Mouse (Mus musculus) cerebellum, adult 8-10 months (tissue): ENCODE measurements at regions not wholly inside any gene's neighbourhood (a gene's known extent, or its start where the extent isn't known, plus 50 kb on each side); places are given as distances from the start of the nearest gene placed in this dataset.
"Not testable (repeated sequence)": the region's sequence is repeated elsewhere in the genome, so short reads cannot be mapped to it uniquely, and the experiment has no call there.

ENCODE experiments used
- DNase-seq: peaks from one replicate; pipeline ENCODE4 v3.0.0; 2022

GRCm38 (mm10) chr17:47269053-47269891 lies 99.4 kb upstream of the Mrps10 start:
- no peak for DNase-seq

- DNase-seq = no peak
These were observed 100.8 kb upstream of the Mrps10 start for GRCm38 (mm10) chr17:47267843-47268242.

- DNase-seq = no peak
These were observed 101.6 kb upstream of the Mrps10 start for GRCm38 (mm10) chr17:47267076-47267475.

- DNase-seq = no peak
These were observed 102.4 kb upstream of the Mrps10 start for GRCm38 (mm10) chr17:47266335-47266734.

- no peak for DNase-seq
These were observed 105.7 kb upstream of the Mrps10 start for GRCm38 (mm10) chr17:47262986-47263385.

- DNase-seq = no peak
These were observed 106.5 kb upstream of the Mrps10 start for GRCm38 (mm10) chr17:47262141-47262540.

GRCm38 (mm10) chr17:47260976-47261375 lies 107.7 kb upstream of the Mrps10 start:
- no peak for DNase-seq

- DNase-seq = no peak
These were observed 110.4 kb upstream of the Mrps10 start for GRCm38 (mm10) chr17:47258296-47258695.

GRCm38 (mm10) chr17:47255209-47255608 lies 113.5 kb upstream of the Mrps10 start:
- DNase-seq = no peak

- DNase-seq = no peak
These were observed 114.7 kb upstream of the Mrps10 start for GRCm38 (mm10) chr17:47254026-47254425.

GRCm38 (mm10) chr17:47250001-47250400 lies 118.7 kb upstream of the Mrps10 start:
- DNase-seq = no peak

GRCm38 (mm10) chr17:47249176-47249575 lies 119.5 kb upstream of the Mrps10 start:
- no peak for DNase-seq

- DNase-seq = no peak
These were observed 120.6 kb upstream of the Mrps10 start for GRCm38 (mm10) chr17:47248053-47248452.

- no peak for DNase-seq
These were observed 121.2 kb upstream of the Mrps10 start for GRCm38 (mm10) chr17:47247516-47247915.

- DNase-seq = no peak
These were observed 122.1 kb upstream of the Mrps10 start for GRCm38 (mm10) chr17:47246605-47247004.

- DNase-seq = no peak
These were observed 123.1 kb upstream of the Mrps10 start for GRCm38 (mm10) chr17:47245635-47246034.

GRCm38 (mm10) chr17:47239086-47239485 lies 129.6 kb upstream of the Mrps10 start:
- no peak for DNase-seq

- not testable (repeated sequence) for DNase-seq
These were observed 130.8 kb upstream of the Mrps10 start for GRCm38 (mm10) chr17:47237881-47238280.

GRCm38 (mm10) chr17:47234343-47234742 lies 134.3 kb upstream of the Mrps10 start:
- no peak for DNase-seq

GRCm38 (mm10) chr17:47233003-47233678 lies 135.5 kb upstream of the Mrps10 start:
- no peak for DNase-seq

- DNase-seq = no peak
These were observed 138.0 kb upstream of the Mrps10 start for GRCm38 (mm10) chr17:47230715-47231114.

GRCm38 (mm10) chr17:47226391-47226790 lies 142.3 kb upstream of the Mrps10 start:
- no peak for DNase-seq

- no peak for DNase-seq
These were observed 143.1 kb upstream of the Mrps10 start for GRCm38 (mm10) chr17:47225306-47226269.
